Mouse (Mus musculus): ENCODE data around the gene Nectin3. TPM values are rescaled to one million over a fixed set of nuclear protein-coding genes. Genes with fewer than 3 reads are reported as not detected.
"Not testable (repeated sequence)": the region's sequence is repeated elsewhere in the genome, so short reads cannot be mapped to it uniquely, and the experiment has no call there.

The Nectin3 gene
- polyA plus RNA-seq, 1 experiment from 2014 or later = 43.4 TPM

DNA sequence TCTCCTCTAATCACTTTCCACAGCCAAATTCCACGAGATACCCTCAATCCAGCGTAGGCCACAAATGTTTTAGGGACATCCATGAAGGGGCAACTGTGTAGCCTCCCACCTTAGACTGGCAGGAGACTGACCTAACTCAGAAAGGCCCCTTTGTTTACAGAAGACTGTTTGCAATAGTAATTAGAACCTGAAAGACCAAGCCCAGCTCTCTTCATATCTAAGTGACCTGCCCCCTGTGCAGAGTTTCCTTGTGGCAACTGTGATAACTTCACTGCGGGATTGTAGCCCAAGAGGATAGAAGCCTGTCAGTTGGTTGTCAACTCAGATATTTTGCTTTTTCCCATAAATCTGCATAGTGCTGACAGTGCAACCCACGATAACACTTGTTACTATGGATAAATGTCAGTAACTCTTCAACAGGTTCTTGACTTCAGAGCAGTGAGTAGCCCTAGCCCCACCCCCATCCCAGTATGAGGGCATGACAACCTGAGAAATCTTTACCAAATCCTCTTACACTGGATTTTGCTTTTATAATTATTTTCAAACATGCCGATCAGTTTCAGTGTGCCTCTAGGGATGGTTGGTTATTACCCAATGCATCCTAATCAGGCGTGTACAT, 108.8 kb downstream of the Nectin3 start:
- H3K36me3 ChIP-seq (ENCODE audit: control insufficient read depth, insufficient read depth, low read length) = no peaks in the 10 kb centered on the region
- 72% methylated on average over 6 of the region's 6 CpGs for WGBS
- no peaks in the 10 kb centered on the region for H3K9me3 ChIP-seq (ENCODE audit: control insufficient read depth, low read length)
- no peak overlapping the region for H3K4me2 ChIP-seq (ENCODE audit: low read depth)
- no peaks in the 10 kb centered on the region for H3K27me3 ChIP-seq (ENCODE audit: control insufficient read depth, insufficient read depth, low read length)
- no peak overlapping the region for H3K9ac ChIP-seq (ENCODE audit: low read length)
- ATAC-seq (ENCODE audit: insufficient read depth, low FRiP score, low TSS enrichment) (peak; percentile 53), DNase-seq (ENCODE audit: low spot score) (no peak)
- no peak overlapping the region for H3K27ac ChIP-seq (ENCODE audit: low read depth, low read length)
- no peak overlapping the region for H3K4me3 ChIP-seq (ENCODE audit: low read depth, low read length)
- peaks cover 6% of the 10 kb centered on the region; the same call in 1 of the 2 replicates for H3K4me1 ChIP-seq (ENCODE audit: control insufficient read depth, insufficient read depth, low read length)

- Histone ChIP-seq H3K36me3 (ENCODE audit: control insufficient read depth, insufficient read depth, low read length) (no peaks in the 10 kb centered on the region), H3K27ac (ENCODE audit: low read depth, low read length) (no peak overlapping the region)
- 62% methylated on average over 11 of the region's 11 CpGs for WGBS
These were observed 109.6 kb downstream of the Nectin3 start for GRCm38 (mm10) chr16:46388527-46389414.

GRCm38 (mm10) chr16:46384279-46384678, 114.0 kb downstream of the Nectin3 start:
- DNase-seq (ENCODE audit: low spot score) (no peak), ATAC-seq (ENCODE audit: insufficient read depth, low FRiP score, low TSS enrichment) (no peak)
- H3K4me2 ChIP-seq (ENCODE audit: low read depth) = no peak overlapping the region

More at GRCm38 (mm10) chr16:46388527-46389414, 109.6 kb downstream of the Nectin3 start:
- Histone ChIP-seq H3K4me2 (ENCODE audit: low read depth) (no peak overlapping the region), H3K9me3 (ENCODE audit: control insufficient read depth, low read length) (no peaks in the 10 kb centered on the region), H3K4me3 (ENCODE audit: low read depth, low read length) (no peak overlapping the region), H3K4me1 (ENCODE audit: control insufficient read depth, insufficient read depth, low read length) (peaks cover 6% of the 10 kb centered on the region; the same call in 1 of the 2 replicates), H3K27me3 (ENCODE audit: control insufficient read depth, insufficient read depth, low read length) (no peaks in the 10 kb centered on the region), H3K9ac (ENCODE audit: low read length) (no peak overlapping the region)
- ATAC-seq (ENCODE audit: insufficient read depth, low FRiP score, low TSS enrichment) (peak; percentile 45), DNase-seq (ENCODE audit: low spot score) (no peak)

GRCm38 (mm10) chr16:46383344-46383743, 115.0 kb downstream of the Nectin3 start:
- ATAC-seq (ENCODE audit: insufficient read depth, low FRiP score, low TSS enrichment) (no peak), DNase-seq (ENCODE audit: low spot score) (no peak)
- no peak overlapping the region for H3K27ac ChIP-seq (ENCODE audit: low read depth, low read length)
- H3K4me3 ChIP-seq (ENCODE audit: low read depth, low read length) = no peak overlapping the region
- WGBS = 91% methylated on average over 4 of the region's 4 CpGs
- no peaks in the 10 kb centered on the region for H3K9me3 ChIP-seq (ENCODE audit: control insufficient read depth, low read length)
- H3K9ac ChIP-seq (ENCODE audit: low read length) = no peak overlapping the region
- no peaks in the 10 kb centered on the region for H3K27me3 ChIP-seq (ENCODE audit: control insufficient read depth, insufficient read depth, low read length)
- no peaks in the 10 kb centered on the region for H3K36me3 ChIP-seq (ENCODE audit: control insufficient read depth, insufficient read depth, low read length)
- no peak overlapping the region for H3K4me2 ChIP-seq (ENCODE audit: low read depth)
- no peaks in the 10 kb centered on the region for H3K4me1 ChIP-seq (ENCODE audit: control insufficient read depth, insufficient read depth, low read length)

More at GRCm38 (mm10) chr16:46384279-46384678, 114.0 kb downstream of the Nectin3 start:
- no peaks in the 10 kb centered on the region for H3K36me3 ChIP-seq (ENCODE audit: control insufficient read depth, insufficient read depth, low read length)
- H3K9me3 ChIP-seq (ENCODE audit: control insufficient read depth, low read length) = no peaks in the 10 kb centered on the region
- H3K27ac ChIP-seq (ENCODE audit: low read depth, low read length) = no peak overlapping the region
- peaks cover 2% of the 10 kb centered on the region; the same call in 1 of the 2 replicates for H3K4me1 ChIP-seq (ENCODE audit: control insufficient read depth, insufficient read depth, low read length)
- WGBS = 76% methylated on average over 5 of the region's 5 CpGs
- H3K27me3 ChIP-seq (ENCODE audit: control insufficient read depth, insufficient read depth, low read length) = no peaks in the 10 kb centered on the region
- no peak overlapping the region for H3K4me3 ChIP-seq (ENCODE audit: low read depth, low read length)
- H3K9ac ChIP-seq (ENCODE audit: low read length) = no peak overlapping the region

DNA sequence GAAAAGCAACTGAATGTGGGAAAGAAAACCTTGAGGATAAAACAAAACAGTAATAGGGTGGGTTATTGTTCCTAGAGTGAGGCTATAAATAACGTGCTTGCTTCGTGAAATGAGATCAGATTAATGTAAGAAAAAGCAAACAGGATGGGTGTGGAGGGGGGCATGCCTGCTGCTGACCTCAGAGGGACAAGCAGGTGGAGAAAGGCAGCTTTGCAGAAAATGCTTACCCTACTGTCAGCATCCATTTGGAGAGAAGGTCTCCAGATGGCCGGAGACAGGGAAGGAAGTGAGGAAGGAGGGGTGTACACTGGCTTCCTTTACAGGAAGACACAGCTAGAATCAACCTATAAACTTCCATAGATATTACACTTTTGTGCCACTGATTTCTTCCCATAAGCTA, 121.8 kb downstream of the Nectin3 start:
- DNase-seq (ENCODE audit: low spot score) (no peak), ATAC-seq (ENCODE audit: insufficient read depth, low FRiP score, low TSS enrichment) (no peak)
- H3K9ac ChIP-seq (ENCODE audit: low read length) = no peak overlapping the region
- WGBS = 82% methylated on average over 3 of the region's 3 CpGs
- no peaks in the 10 kb centered on the region for H3K9me3 ChIP-seq (ENCODE audit: control insufficient read depth, low read length)
- no peak overlapping the region for H3K4me2 ChIP-seq (ENCODE audit: low read depth)
- H3K27me3 ChIP-seq (ENCODE audit: control insufficient read depth, insufficient read depth, low read length) = no peaks in the 10 kb centered on the region
- no peaks in the 10 kb centered on the region for H3K36me3 ChIP-seq (ENCODE audit: control insufficient read depth, insufficient read depth, low read length)
- H3K4me1 ChIP-seq (ENCODE audit: control insufficient read depth, insufficient read depth, low read length) = no peaks in the 10 kb centered on the region
- no peak overlapping the region for H3K4me3 ChIP-seq (ENCODE audit: low read depth, low read length)
- no peak overlapping the region for H3K27ac ChIP-seq (ENCODE audit: low read depth, low read length)

- no peak for ATAC-seq (ENCODE audit: insufficient read depth, low FRiP score, low TSS enrichment)
- no peak overlapping the region for H3K4me3 ChIP-seq (ENCODE audit: low read depth, low read length)
- no peaks in the 10 kb centered on the region for H3K9me3 ChIP-seq (ENCODE audit: control insufficient read depth, low read length)
- no peak overlapping the region for H3K27ac ChIP-seq (ENCODE audit: low read depth, low read length)
- no peak overlapping the region for H3K4me2 ChIP-seq (ENCODE audit: low read depth)
- H3K36me3 ChIP-seq (ENCODE audit: control insufficient read depth, insufficient read depth, low read length) = no peaks in the 10 kb centered on the region
- 74% methylated on average over 6 of the region's 6 CpGs for WGBS
- H3K4me1 ChIP-seq (ENCODE audit: control insufficient read depth, insufficient read depth, low read length) = no peaks in the 10 kb centered on the region
- H3K27me3 ChIP-seq (ENCODE audit: control insufficient read depth, insufficient read depth, low read length) = no peaks in the 10 kb centered on the region
- DNase-seq (ENCODE audit: low spot score) = no peak
- no peak overlapping the region for H3K9ac ChIP-seq (ENCODE audit: low read length)
These were observed 136.3 kb downstream of the Nectin3 start for GRCm38 (mm10) chr16:46362022-46362421.

DNA sequence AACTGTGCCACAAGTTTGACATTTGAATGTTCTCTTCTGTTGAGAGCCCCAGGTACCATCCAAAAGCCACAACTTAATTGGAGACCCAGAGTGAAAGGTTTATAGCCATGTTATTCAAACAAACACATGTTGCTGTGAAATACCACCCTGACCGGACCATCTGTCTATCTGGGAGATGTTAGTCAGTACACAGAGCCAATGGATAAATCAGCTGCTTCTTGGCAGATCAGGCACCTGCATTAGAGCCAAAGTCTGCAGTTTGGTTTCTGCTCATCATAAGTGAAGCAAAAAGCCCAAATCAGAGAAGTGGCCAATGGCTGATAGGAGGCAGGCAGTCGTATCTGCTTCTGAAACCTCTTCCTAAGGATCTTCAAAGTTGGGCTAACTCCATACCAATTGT, 140.7 kb downstream of the Nectin3 start:
- H3K27me3 ChIP-seq (ENCODE audit: control insufficient read depth, insufficient read depth, low read length); ATAC-seq (ENCODE audit: insufficient read depth, low FRiP score, low TSS enrichment); H3K9ac ChIP-seq (ENCODE audit: low read length); H3K4me1 ChIP-seq (ENCODE audit: control insufficient read depth, insufficient read depth, low read length); H3K27ac ChIP-seq (ENCODE audit: low read depth, low read length); DNase-seq (ENCODE audit: low spot score); H3K4me2 ChIP-seq (ENCODE audit: low read depth); H3K36me3 ChIP-seq (ENCODE audit: control insufficient read depth, insufficient read depth, low read length); H3K4me3 ChIP-seq (ENCODE audit: low read depth, low read length); H3K9me3 ChIP-seq (ENCODE audit: control insufficient read depth, low read length): not testable (repeated sequence)
- 72% methylated on average over 2 of the region's 2 CpGs for WGBS

DNA sequence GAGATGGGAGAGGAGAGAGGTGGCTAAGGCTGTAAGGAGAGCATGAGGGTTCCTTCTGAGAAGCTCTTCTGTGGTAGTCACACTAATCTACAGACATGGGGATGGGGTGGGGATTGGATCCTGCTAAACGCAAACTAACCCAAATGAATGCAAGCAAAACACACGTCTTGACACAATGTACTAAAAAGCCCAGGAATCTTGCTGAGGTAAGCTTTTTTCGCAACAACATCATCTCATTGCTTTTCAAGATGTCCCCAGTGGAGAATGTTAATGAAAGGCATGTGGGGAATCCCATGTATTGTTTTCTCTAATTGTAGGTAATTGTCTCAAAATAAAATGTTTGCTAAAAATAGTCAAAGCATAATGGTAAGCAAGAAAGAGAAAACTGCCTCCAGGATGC, 141.7 kb downstream of the Nectin3 start:
- no peak overlapping the region for H3K4me3 ChIP-seq (ENCODE audit: low read depth, low read length)

More for the DNA sequence above, 141.7 kb downstream of the Nectin3 start:
- H3K4me2 ChIP-seq (ENCODE audit: low read depth) = no peak overlapping the region
- H3K27ac ChIP-seq (ENCODE audit: low read depth, low read length) = no peak overlapping the region
- DNase-seq (ENCODE audit: low spot score) (no peak), ATAC-seq (ENCODE audit: insufficient read depth, low FRiP score, low TSS enrichment) (no peak)
- no peak overlapping the region for H3K9ac ChIP-seq (ENCODE audit: low read length)
- H3K36me3 ChIP-seq (ENCODE audit: control insufficient read depth, insufficient read depth, low read length) = no peaks in the 10 kb centered on the region
- H3K9me3 ChIP-seq (ENCODE audit: control insufficient read depth, low read length) = no peaks in the 10 kb centered on the region
- 65% methylated on average over 3 of the region's 3 CpGs for WGBS
- H3K27me3 ChIP-seq (ENCODE audit: control insufficient read depth, insufficient read depth, low read length) = no peaks in the 10 kb centered on the region
- H3K4me1 ChIP-seq (ENCODE audit: control insufficient read depth, insufficient read depth, low read length) = no peaks in the 10 kb centered on the region
